Mouse (Mus musculus) embryonic facial prominence, embryonic 15.5 days (tissue): Measurements from ENCODE around the gene Tcf19. TPM values are rescaled to one million over a fixed set of nuclear protein-coding genes. Genes with fewer than 3 reads are reported as not detected.

Experiments
- ATAC-seq: fragments of 200-750 bp; cut with Nextera tagmentation; 2 replicates; pipeline ENCODE4 v1.8.0; 2017; ENCODE audit warnings: low read depth, moderate TSS enrichment; ENCODE audit not compliant: insufficient number of reproducible peaks, low FRiP score, low TSS enrichment
- H3K27ac ChIP-seq: fragments of 300-500 bp; sonication (generic); replicated peaks from 2 replicates; pipeline ENCODE4 v1.5.1; 2015; ENCODE audit warnings: mild to moderate bottlenecking, inconsistent platforms
- H3K27me3 ChIP-seq: fragments of 300-500 bp; sonication (generic); 2 replicates; pipeline ENCODE4 v1.6.1; 2015; ENCODE audit warnings: inconsistent platforms
- H3K36me3 ChIP-seq: fragments of 300-500 bp; sonication (generic); 2 replicates; pipeline ENCODE4 v1.6.1; 2015; ENCODE audit warnings: mild to moderate bottlenecking, inconsistent platforms
- H3K4me1 ChIP-seq: fragments of 300-500 bp; sonication (generic); 2 replicates; pipeline ENCODE4 v1.6.1; 2015; ENCODE audit warnings: inconsistent platforms
- H3K4me2 ChIP-seq: fragments of 300-500 bp; sonication (generic); replicated peaks from 2 replicates; pipeline ENCODE4 v1.6.1; 2015; ENCODE audit warnings: mild to moderate bottlenecking, inconsistent platforms
- H3K4me3 ChIP-seq: fragments of 300-500 bp; sonication (generic); replicated peaks from 2 replicates; pipeline ENCODE4 v1.5.1; 2015; ENCODE audit warnings: mild to moderate bottlenecking, inconsistent platforms
- H3K9ac ChIP-seq: fragments of 300-500 bp; sonication (generic); 2 replicates; pipeline ENCODE4 v1.6.1; 2015; ENCODE audit warnings: inconsistent platforms
- H3K9me3 ChIP-seq: fragments of 300-500 bp; sonication (generic); replicated peaks from 2 replicates; pipeline ENCODE4 v1.6.1; 2016; ENCODE audit warnings: inconsistent platforms
- WGBS: fragments of 180-500 bp; shearing (Covaris S2); methylation state at CpG from one replicate; pipeline ENCODE4 v1.1.7; 2015; 5-methylcytosine and 5-hydroxymethylcytosine counted together
- polyA plus RNA-seq: library from polyadenylated mRNA; unstranded; fragments of >200 nt; fragmentation: Nextera tagmentation; extraction: Ambion mirVana; gene quantifications from 2 replicates; pipeline ENCODE4 v1.2.1, GENCODE M21; 2015

Tcf19 gene
- polyA plus RNA-seq, 1 experiment from 2014 or later, result 86.2 TPM

DNA sequence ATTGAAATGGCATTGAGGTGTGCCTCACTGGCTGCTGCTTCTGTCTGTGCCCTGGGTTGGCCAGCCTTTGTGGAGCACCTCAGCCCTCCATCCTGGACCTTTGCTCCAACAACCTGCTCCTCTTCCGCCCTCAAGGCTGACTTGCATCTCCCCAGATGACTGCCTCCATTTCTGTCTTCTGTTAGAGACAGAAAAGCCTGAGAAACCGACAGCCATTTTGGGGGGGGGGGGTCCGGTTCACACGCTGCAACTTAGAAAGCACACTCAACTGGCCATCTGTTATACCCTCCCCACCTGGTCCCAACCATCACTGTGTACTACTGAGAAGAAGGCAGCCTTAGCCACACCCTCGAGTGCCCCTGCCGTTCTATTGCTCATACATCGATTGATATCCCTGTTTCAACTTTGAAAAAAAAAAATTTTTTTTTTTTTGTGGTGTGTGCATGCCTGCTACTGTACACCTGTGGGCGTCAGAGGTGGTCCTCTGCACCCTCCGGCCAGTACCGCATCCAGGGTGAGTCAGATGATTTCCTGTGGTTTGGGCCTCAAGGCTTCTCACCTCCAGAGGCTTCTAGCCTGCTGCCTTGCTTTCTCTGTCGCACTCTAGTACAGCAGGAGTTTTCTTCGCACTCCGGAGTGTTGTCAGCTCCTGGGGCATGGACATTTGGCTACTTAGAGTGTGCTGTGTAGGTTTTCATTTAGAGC lies 8.9 kb downstream of the Tcf19 start:
- WGBS, result 25% methylated on average over 13 of the region's 13 CpGs
- Histone ChIP-seq H3K4me2 (no peak overlapping the region), H3K9ac (no peak overlapping the region), H3K27me3 (peaks cover 33% of the 10 kb centered on the region), H3K4me1 (peaks cover 8% of the 10 kb centered on the region), H3K27ac (no peak overlapping the region), H3K9me3 (no peaks in the 10 kb centered on the region), H3K36me3 (peaks cover under 1% of the 10 kb centered on the region; the same call in 1 of the 2 replicates), H3K4me3 (no peak overlapping the region)
- no peak for ATAC-seq

GRCm38 (mm10) chr17:35506881-35507280 lies 9.7 kb downstream of the Tcf19 start:
- H3K27me3 ChIP-seq, result peaks cover 33% of the 10 kb centered on the region
- no peaks in the 10 kb centered on the region for H3K36me3 ChIP-seq
- no peaks in the 10 kb centered on the region for H3K9me3 ChIP-seq
- WGBS, result 19% methylated on average over 10 of the region's 10 CpGs
- H3K4me1 ChIP-seq, result peaks cover 14% of the 10 kb centered on the region
- no peak overlapping the region for H3K4me3 ChIP-seq
- H3K27ac ChIP-seq, result no peak overlapping the region
- no peak overlapping the region for H3K4me2 ChIP-seq
- no peak overlapping the region for H3K9ac ChIP-seq
- no peak for ATAC-seq

DNA sequence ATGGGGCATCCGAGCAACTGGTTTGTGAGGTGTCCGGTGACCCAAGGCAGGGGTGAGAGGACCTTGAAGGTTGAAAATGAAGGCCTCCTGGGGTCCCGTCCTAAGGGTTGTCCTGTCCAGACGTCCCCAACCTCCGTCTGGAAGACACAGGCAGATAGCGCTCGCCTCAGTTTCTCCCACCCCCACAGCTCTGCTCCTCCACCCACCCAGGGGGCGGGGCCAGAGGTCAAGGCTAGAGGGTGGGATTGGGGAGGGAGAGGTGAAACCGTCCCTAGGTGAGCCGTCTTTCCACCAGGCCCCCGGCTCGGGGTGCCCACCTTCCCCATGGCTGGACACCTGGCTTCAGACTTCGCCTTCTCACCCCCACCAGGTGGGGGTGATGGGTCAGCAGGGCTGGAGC lies 10.8 kb downstream of the Tcf19 start, which contains the start of gene Pou5f1:
Gene Pou5f1, plus strand, starts transcription at position 243 of the 400 bp plus-strand sequence.
- H3K27me3 ChIP-seq, result peaks cover 33% of the 10 kb centered on the region
- WGBS, result 50% methylated on average over 13 of the region's 13 CpGs
- H3K36me3 ChIP-seq, result no peaks in the 10 kb centered on the region
- no peak within 1 kb of the TSS for H3K4me3 ChIP-seq
- peaks cover 14% of the 10 kb centered on the region for H3K4me1 ChIP-seq
- no peak within 1 kb of the TSS for H3K4me2 ChIP-seq
- no peak within 1 kb of the TSS for H3K9ac ChIP-seq
- ATAC-seq, result no peak
- no peaks in the 10 kb centered on the region for H3K9me3 ChIP-seq
- H3K27ac ChIP-seq, result no peak within 1 kb of the TSS

- no peak overlapping the region for H3K4me3 ChIP-seq
- peaks cover 33% of the 10 kb centered on the region for H3K27me3 ChIP-seq
- no peaks in the 10 kb centered on the region for H3K36me3 ChIP-seq
- whole genome bisulfite sequencing, result 41% methylated on average over 8 of the region's 8 CpGs
- peaks cover 14% of the 10 kb centered on the region for H3K4me1 ChIP-seq
- H3K9me3 ChIP-seq, result no peaks in the 10 kb centered on the region
- ATAC-seq, result no peak
- no peak overlapping the region for H3K27ac ChIP-seq
- no peak overlapping the region for H3K9ac ChIP-seq
- H3K4me2 ChIP-seq, result no peak overlapping the region
Measured at GRCm38 (mm10) chr17:35504628-35505481, 11.8 kb downstream of the Tcf19 start.

DNA sequence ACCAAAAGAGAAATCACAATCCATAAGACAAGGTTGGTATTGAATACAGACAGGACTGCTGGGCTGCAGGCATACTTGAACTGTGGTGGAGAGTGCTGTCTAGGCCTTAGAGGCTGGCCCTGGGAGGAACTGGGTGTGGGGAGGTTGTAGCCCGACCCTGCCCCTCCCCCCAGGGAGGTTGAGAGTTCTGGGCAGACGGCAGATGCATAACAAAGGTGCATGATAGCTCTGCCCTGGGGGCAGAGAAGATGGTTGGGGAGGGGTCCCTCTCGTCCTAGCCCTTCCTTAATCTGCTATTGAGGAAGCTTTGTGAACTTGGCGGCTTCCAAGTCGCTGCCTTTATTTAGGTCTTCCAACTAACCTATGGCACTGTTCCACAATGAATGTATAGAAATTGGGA lies 12.8 kb downstream of the Tcf19 start:
- ATAC-seq, result no peak
- H3K27me3 ChIP-seq, result peaks cover 30% of the 10 kb centered on the region
- WGBS, result 29% methylated on average over 5 of the region's 5 CpGs

DNA sequence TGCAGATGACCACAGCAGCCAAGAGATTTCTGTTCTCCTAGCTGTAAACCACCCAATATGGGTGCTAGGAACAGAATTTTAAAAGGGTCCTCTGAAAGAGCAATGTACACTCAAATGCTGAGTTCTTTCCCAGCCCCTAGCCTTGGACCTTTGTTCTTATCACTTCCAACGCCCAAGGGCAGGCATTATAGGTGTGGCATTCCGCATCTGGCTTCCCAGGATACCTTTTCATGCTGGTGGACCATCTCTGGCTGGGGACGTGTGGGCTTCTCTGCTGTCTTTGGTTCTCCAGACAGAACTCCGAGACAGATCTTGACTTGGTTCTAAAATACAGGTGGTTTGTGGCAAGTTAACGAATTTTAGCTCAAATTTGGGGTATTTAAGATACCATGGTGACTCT lies 13.9 kb downstream of the Tcf19 start:
- Histone ChIP-seq H3K4me3 (no peak overlapping the region), H3K27ac (no peak overlapping the region), H3K27me3 (peaks cover 29% of the 10 kb centered on the region), H3K4me2 (no peak overlapping the region), H3K36me3 (no peaks in the 10 kb centered on the region), H3K9me3 (no peaks in the 10 kb centered on the region), H3K4me1 (peaks cover 7% of the 10 kb centered on the region; the same call in 1 of the 2 replicates), H3K9ac (no peak overlapping the region)
- ATAC-seq, result no peak
- WGBS, result 56% methylated on average over 5 of the region's 5 CpGs

More for the DNA sequence above, 12.8 kb downstream of the Tcf19 start:
- H3K9ac ChIP-seq, result no peak overlapping the region
- no peak overlapping the region for H3K4me3 ChIP-seq
- H3K9me3 ChIP-seq, result no peaks in the 10 kb centered on the region
- H3K4me2 ChIP-seq, result no peak overlapping the region
- H3K4me1 ChIP-seq, result peaks cover 7% of the 10 kb centered on the region; the same call in 1 of the 2 replicates
- no peak overlapping the region for H3K27ac ChIP-seq
- no peaks in the 10 kb centered on the region for H3K36me3 ChIP-seq

DNA sequence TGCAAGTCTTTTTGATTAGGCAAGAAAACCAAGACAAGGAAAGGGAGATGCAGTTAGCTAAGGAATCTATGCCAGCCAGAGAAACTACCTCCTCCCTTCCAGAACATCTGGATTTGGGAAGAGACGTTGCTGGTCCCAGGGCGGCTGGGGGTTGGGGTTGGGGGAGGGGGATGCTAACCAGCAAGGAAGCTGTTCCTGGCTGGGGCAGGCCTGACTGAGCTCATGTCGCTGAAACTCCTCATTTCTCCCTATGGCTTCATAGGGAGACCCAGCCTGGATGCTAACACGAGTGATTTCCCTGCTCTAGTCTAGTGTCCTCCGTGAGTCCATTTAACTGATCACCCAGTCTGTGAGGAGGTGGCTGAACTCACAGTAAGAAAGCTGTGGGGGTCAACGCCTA lies 14.4 kb downstream of the Tcf19 start:
- no peaks in the 10 kb centered on the region for H3K36me3 ChIP-seq
- no peak overlapping the region for H3K4me2 ChIP-seq
- H3K9me3 ChIP-seq, result no peaks in the 10 kb centered on the region
- H3K4me3 ChIP-seq, result no peak overlapping the region
- ATAC-seq, result 0 out of 2 replicates have a peak, but pooled peaks have one; percentile 39
- 7% methylated on average over 6 of the region's 6 CpGs for WGBS
- H3K9ac ChIP-seq, result no peak overlapping the region
- H3K27me3 ChIP-seq, result peaks cover 23% of the 10 kb centered on the region
- no peak overlapping the region for H3K27ac ChIP-seq
- peaks cover 7% of the 10 kb centered on the region; the same call in 1 of the 2 replicates for H3K4me1 ChIP-seq

GRCm38 (mm10) chr17:35497124-35497523 lies 19.5 kb downstream of the Tcf19 start:
- Histone ChIP-seq H3K36me3 (no peaks in the 10 kb centered on the region), H3K27ac (no peak overlapping the region), H3K4me2 (no peak overlapping the region), H3K4me3 (no peak overlapping the region), H3K4me1 (0 out of 2 replicates have a peak, but pooled peaks cover 3% of the 10 kb centered on the region), H3K9ac (no peak overlapping the region), H3K9me3 (no peaks in the 10 kb centered on the region), H3K27me3 (no peaks in the 10 kb centered on the region)
- no peak for ATAC-seq
- 94% methylated on average over 7 of the region's 7 CpGs for WGBS

- H3K9me3 ChIP-seq, result no peaks in the 10 kb centered on the region
- ATAC-seq, result no peak
- no peak overlapping the region for H3K27ac ChIP-seq
- 64% methylated on average over 5 of the region's 5 CpGs for WGBS
- no peak overlapping the region for H3K4me3 ChIP-seq
- no peaks in the 10 kb centered on the region for H3K27me3 ChIP-seq
- H3K4me1 ChIP-seq, result 0 out of 2 replicates have a peak, but pooled peaks cover 2% of the 10 kb centered on the region
- no peaks in the 10 kb centered on the region for H3K36me3 ChIP-seq
- no peak overlapping the region for H3K4me2 ChIP-seq
- no peak overlapping the region for H3K9ac ChIP-seq
Measured at GRCm38 (mm10) chr17:35490320-35490719, 26.3 kb downstream of the Tcf19 start.

GRCm38 (mm10) chr17:35488041-35488440 lies 28.6 kb downstream of the Tcf19 start:
- Histone ChIP-seq H3K27me3 (no peaks in the 10 kb centered on the region), H3K27ac (no peak overlapping the region), H3K4me3 (no peak overlapping the region), H3K4me1 (0 out of 2 replicates have a peak, but pooled peaks cover 2% of the 10 kb centered on the region), H3K4me2 (no peak overlapping the region), H3K36me3 (no peaks in the 10 kb centered on the region), H3K9ac (no peak overlapping the region), H3K9me3 (no peaks in the 10 kb centered on the region)
- 88% methylated on average over 2 of the region's 2 CpGs for WGBS
- no peak for ATAC-seq

DNA sequence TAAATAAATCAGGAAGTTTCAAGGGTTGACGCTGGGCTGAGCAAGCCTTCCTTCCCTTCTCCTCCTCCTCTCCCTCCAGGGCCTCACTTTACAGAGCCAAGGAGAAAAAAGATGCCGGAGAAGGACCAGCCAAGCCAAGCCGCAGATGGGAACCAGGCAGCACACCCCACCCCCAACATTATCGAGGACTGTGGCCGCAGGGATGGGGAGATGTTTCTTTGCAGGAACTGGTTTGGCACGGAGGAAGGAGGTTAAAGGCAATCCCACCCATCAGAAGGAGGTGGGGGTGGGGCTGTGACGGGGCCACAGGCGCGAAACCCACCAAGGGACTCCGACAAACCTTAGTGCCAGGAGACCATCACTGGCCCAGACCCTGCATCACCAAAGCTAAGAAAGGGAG lies 29.9 kb downstream of the Tcf19 start:
- H3K27ac ChIP-seq, result no peak overlapping the region
- no peak overlapping the region for H3K9ac ChIP-seq
- no peak overlapping the region for H3K4me3 ChIP-seq
- H3K27me3 ChIP-seq, result no peaks in the 10 kb centered on the region
- no peak overlapping the region for H3K4me2 ChIP-seq
- H3K36me3 ChIP-seq, result no peaks in the 10 kb centered on the region
- 0 out of 2 replicates have a peak, but pooled peaks cover 2% of the 10 kb centered on the region for H3K4me1 ChIP-seq
- no peak for ATAC-seq
- H3K9me3 ChIP-seq, result no peaks in the 10 kb centered on the region
- 45% methylated on average over 10 of the region's 10 CpGs for WGBS
